Mouse (Mus musculus) B cell, adult 62 days (primary cell): Measurements from ENCODE around the gene Cxcr4. TPM values are rescaled to one million over a fixed set of nuclear protein-coding genes. Genes with fewer than 3 reads are reported as not detected.

Experiments used
- total RNA-seq: library from RNA; stranded (reverse); gene quantifications from 4 replicates; pipeline ENCODE4 v1.2.4, GENCODE M21; 2023

Cxcr4 gene
- total RNA-seq, result 477 to 570 TPM (median 527 TPM) in 4 replicates

DNA sequence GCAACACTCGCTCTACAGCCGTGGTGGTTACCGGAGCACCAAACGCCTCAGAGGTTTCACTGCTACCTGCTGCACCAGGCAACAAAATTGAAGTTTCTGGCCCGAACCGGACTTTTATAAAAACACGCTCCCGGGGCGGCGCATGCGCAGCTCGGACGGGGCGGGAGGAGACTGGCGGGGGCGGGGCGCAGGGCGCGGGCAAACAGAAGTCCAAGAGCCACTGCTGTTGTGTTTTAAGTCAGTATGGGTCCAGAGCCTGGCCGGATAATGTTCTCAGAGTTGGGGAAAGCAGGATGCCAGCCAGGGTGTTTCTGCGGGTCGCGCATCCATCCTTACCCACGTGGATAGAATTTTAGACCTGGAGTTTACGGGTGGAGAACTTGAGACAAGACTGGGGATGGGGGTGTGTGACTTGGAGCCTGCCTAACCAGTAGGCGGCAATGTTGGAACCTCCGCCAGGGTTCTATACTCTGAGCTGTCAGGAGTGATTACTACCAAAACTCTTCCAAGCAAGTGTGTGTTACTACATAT lies at the start of gene Cxcr4:
TSS of gene Cxcr4 (minus strand) at position 83 of the 531 bp plus-strand sequence.

Other genes with a start within 250 kb of the Cxcr4 start
- 36.5 to 41.0 TPM (median 39.4 TPM) in 4 replicates for gene Mcm6, start 232.6 kb downstream of the Cxcr4 start, total RNA-seq
- 47.2 to 50.6 TPM (median 49.0 TPM) in 4 replicates for gene Dars, start 174.9 kb downstream of the Cxcr4 start, total RNA-seq